Mouse (Mus musculus) urinary bladder, postnatal 0 days (tissue): ENCODE results near the gene Olfr1387. TPM values are rescaled to one million over a fixed set of nuclear protein-coding genes. Genes with fewer than 3 reads are reported as not detected.

Source experiments
- polyA plus RNA-seq: library from polyadenylated mRNA; unstranded; fragments of >200 nt; fragmentation: Nextera tagmentation; extraction: Ambion mirVana; gene quantifications from 2 replicates; pipeline ENCODE4 v1.2.1, GENCODE M21; 2015

Olfr1387 gene
- polyA plus RNA-seq: not detected in 2 replicates

GRCm38 (mm10) chr11:49455043-49455442 is at the start of gene Olfr1387:
Gene Olfr1387 (plus strand): TSS chr11:49455343.

GRCm38 (mm10) chr11:49422767-49423166 is 32.4 kb upstream of the Olfr1387 start, which contains the start of gene Olfr1389:
Gene Olfr1389 (plus strand): TSS chr11:49423067.

GRCm38 (mm10) chr11:49436411-49436810 is 18.7 kb upstream of the Olfr1387 start, which contains the start of gene Olfr1388:
Gene Olfr1388 (plus strand): TSS chr11:49436624.

GRCm38 (mm10) chr11:49464746-49465145 is 9.6 kb downstream of the Olfr1387 start, which contains the start of gene Olfr1386:
Gene Olfr1386 (plus strand): TSS chr11:49465046.

GRCm38 (mm10) chr11:49488770-49489169 is 33.6 kb downstream of the Olfr1387 start, which contains the start of gene Olfr1385:
Gene Olfr1385 (plus strand): TSS chr11:49489070.

Other genes starting within 250 kb of the Olfr1387 start
- gene Mgat1, start 211.2 kb upstream of the Olfr1387 start, polyA plus RNA-seq: 47.9 and 52.0 TPM in 2 replicates
- not detected in 2 replicates for gene Olfr1393, start 177.0 kb upstream of the Olfr1387 start, polyA plus RNA-seq
- not detected in 2 replicates for gene Olfr1392, start 170.1 kb upstream of the Olfr1387 start, polyA plus RNA-seq
- not detected in 2 replicates for gene Olfr10, start 150.6 kb upstream of the Olfr1387 start, polyA plus RNA-seq
- gene Olfr1391, start 132.6 kb upstream of the Olfr1387 start, polyA plus RNA-seq: not detected in 2 replicates
- gene Olfr1390, start 120.2 kb upstream of the Olfr1387 start, polyA plus RNA-seq: not detected in 2 replicates
- gene Olfr1389, start 32.3 kb upstream of the Olfr1387 start, polyA plus RNA-seq: not detected in 2 replicates
- not detected in 2 replicates for gene Olfr1388, start 18.7 kb upstream of the Olfr1387 start, polyA plus RNA-seq
- gene Olfr1386, start 9.7 kb downstream of the Olfr1387 start, polyA plus RNA-seq: not detected in 2 replicates
- not detected in 2 replicates for gene Olfr1385, start 33.7 kb downstream of the Olfr1387 start, polyA plus RNA-seq
- not detected in 2 replicates for gene Olfr1384, start 51.4 kb downstream of the Olfr1387 start, polyA plus RNA-seq
- not detected in 2 replicates for gene Olfr1383, start 64.3 kb downstream of the Olfr1387 start, polyA plus RNA-seq
- not detected in 2 replicates for gene Olfr1382, start 72.9 kb downstream of the Olfr1387 start, polyA plus RNA-seq
- not detected in 2 replicates for gene Olfr1381, start 88.1 kb downstream of the Olfr1387 start, polyA plus RNA-seq
- gene Olfr1380, start 101.5 kb downstream of the Olfr1387 start, polyA plus RNA-seq: not detected in 2 replicates
- 1.0 and 1.1 TPM in 2 replicates for gene Flt4, start 153.9 kb downstream of the Olfr1387 start, polyA plus RNA-seq
- gene Scgb3a1, start 208.3 kb downstream of the Olfr1387 start, polyA plus RNA-seq: 0.48 TPM in 1 of 2 replicates, not detected in the other